Mouse (Mus musculus) lung, postnatal 0 days (tissue): Measurements from ENCODE around the gene Rrp9. TPM values are rescaled to one million over a fixed set of nuclear protein-coding genes. Genes with fewer than 3 reads are reported as not detected.

Source experiments
- ATAC-seq: fragments of 200-750 bp; cut with Nextera tagmentation; 2 replicates; pipeline ENCODE4 v1.8.0; 2017; ENCODE audit warnings: moderate library complexity
- DNase-seq: peaks from one replicate; pipeline ENCODE4 v3.0.0-alpha.2; 2016; ENCODE audit warnings: low spot score
- H3K27ac ChIP-seq: fragments of 300-500 bp; sonication (generic); 2 replicates; pipeline ENCODE4 v1.5.1; 2014; ENCODE audit warnings: antibody characterized with exemption, mild to moderate bottlenecking, low read length, mixed read lengths
- H3K27me3 ChIP-seq: fragments of 300-500 bp; sonication (generic); replicated peaks from 2 replicates; pipeline ENCODE4 v1.6.1; 2014; ENCODE audit warnings: low read length, mixed read lengths; ENCODE audit not compliant: insufficient read depth
- H3K36me3 ChIP-seq: fragments of 300-500 bp; sonication (generic); 2 replicates; pipeline ENCODE4 v1.6.1; 2014; ENCODE audit warnings: low read length, mixed read lengths; ENCODE audit not compliant: insufficient read depth
- H3K4me1 ChIP-seq: fragments of 300-500 bp; sonication (generic); 2 replicates; pipeline ENCODE4 v1.6.1; 2014; ENCODE audit warnings: antibody characterized with exemption, low read depth, low read length, mixed read lengths; ENCODE audit not compliant: insufficient read depth
- H3K4me2 ChIP-seq: fragments of 300-500 bp; sonication (generic); replicated peaks from 2 replicates; pipeline ENCODE4 v1.6.1; 2014; ENCODE audit warnings: low read depth, mild to moderate bottlenecking, low read length, moderate library complexity, mixed read lengths
- H3K4me3 ChIP-seq: fragments of 300-500 bp; sonication (generic); 2 replicates; pipeline ENCODE4 v1.5.1; 2014; ENCODE audit warnings: low read depth, low read length
- H3K9ac ChIP-seq: fragments of 300-500 bp; sonication (generic); replicated peaks from 2 replicates; pipeline ENCODE4 v1.6.1; 2014; ENCODE audit warnings: low read depth, mild to moderate bottlenecking
- H3K9me3 ChIP-seq: fragments of 300-500 bp; sonication (generic); 2 replicates; pipeline ENCODE4 v1.6.1; 2016; ENCODE audit warnings: low read length, mixed read lengths
- CTCF ChIP-seq: IDR thresholded peaks from 2 replicates; pipeline ENCODE4 v1.5.1; 2016; ENCODE audit warnings: antibody characterized with exemption, mild to moderate bottlenecking
- EP300 ChIP-seq: IDR thresholded peaks from 2 replicates; pipeline ENCODE4 v1.6.1; 2016; ENCODE audit warnings: antibody characterized with exemption, mild to moderate bottlenecking, control low read depth
- WGBS: fragments of 180-500 bp; shearing (Covaris S2); extraction: QIAGEN DNeasy Blood & Tissue Kit; methylation state at CpG from one replicate; pipeline ENCODE4 v1.1.7; 2014; 5-methylcytosine and 5-hydroxymethylcytosine counted together
- polyA plus RNA-seq: library from polyadenylated mRNA; unstranded; fragments of >200 nt; fragmentation: Nextera tagmentation; extraction: Ambion mirVana; gene quantifications from 2 replicates; pipeline ENCODE4 v1.2.1, GENCODE M21; 2015

The Rrp9 gene
- polyA plus RNA-seq, 1 experiment from 2014 or later = 19.4 TPM

DNA sequence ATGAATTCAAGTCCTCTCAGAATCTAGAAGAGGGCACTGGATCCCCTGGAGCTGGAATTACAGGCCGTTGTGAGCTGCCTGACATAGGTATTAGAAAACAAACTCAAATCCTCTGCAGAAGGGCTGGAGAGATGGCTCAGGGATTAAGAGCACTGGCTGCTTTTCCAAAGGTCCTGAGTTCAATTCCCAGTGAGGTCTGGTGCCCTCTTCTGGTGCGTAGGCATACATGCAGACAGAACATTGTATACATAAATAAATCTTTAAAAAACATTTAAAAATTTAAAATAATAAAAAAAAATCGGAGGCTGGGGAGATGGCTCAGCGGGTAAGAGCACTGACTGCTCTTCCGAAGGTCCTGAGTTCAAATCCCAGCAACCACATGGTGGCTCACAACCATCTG, 33.1 kb upstream of the Rrp9 start:
- no peaks in the 10 kb centered on the region; the same call in 1 of the 2 replicates for H3K4me1 ChIP-seq
- no peaks in the 10 kb centered on the region for H3K9me3 ChIP-seq
- no peak overlapping the region for H3K27ac ChIP-seq
- no peak for DNase-seq
- H3K27me3 ChIP-seq = no peaks in the 10 kb centered on the region
- peak; percentile 46 for TF ChIP-seq CTCF
- TF ChIP-seq EP300 = no peak
- ATAC-seq = no peak
- H3K9ac ChIP-seq = no peak overlapping the region
- 80% methylated on average over 5 of the region's 5 CpGs for WGBS
- no peak overlapping the region for H3K4me2 ChIP-seq
- H3K4me3 ChIP-seq = no peak overlapping the region
- H3K36me3 ChIP-seq = no peaks in the 10 kb centered on the region

DNA sequence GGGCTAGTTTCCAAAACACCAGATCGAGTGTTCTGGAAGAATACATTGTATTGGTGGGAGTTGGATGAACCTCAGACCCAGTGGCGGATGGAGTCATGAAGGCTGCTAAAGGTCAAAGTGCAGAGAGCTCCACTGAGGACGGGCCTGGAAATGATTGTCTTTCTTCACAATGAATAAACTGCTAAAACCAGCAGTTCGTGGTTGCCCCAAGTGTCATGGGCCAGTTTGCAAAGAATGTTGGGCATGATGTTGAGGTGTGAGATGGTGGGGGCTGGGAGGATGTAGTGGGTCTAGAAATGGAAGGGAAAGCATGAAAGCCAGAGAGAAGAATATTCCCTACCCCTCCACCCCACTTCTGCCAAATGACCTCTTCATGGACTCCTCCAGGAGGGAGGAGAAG, 30.9 kb upstream of the Rrp9 start:
- WGBS = 73% methylated on average over 4 of the region's 4 CpGs
- no peaks in the 10 kb centered on the region for H3K36me3 ChIP-seq
- H3K9me3 ChIP-seq = no peaks in the 10 kb centered on the region
- H3K27ac ChIP-seq = no peak overlapping the region
- ATAC-seq (no peak), DNase-seq (no peak)
- H3K4me3 ChIP-seq = no peak overlapping the region
- peaks cover 3% of the 10 kb centered on the region; the same call in 1 of the 2 replicates for H3K4me1 ChIP-seq
- H3K4me2 ChIP-seq = no peak overlapping the region
- no peak overlapping the region for H3K9ac ChIP-seq
- TF ChIP-seq EP300 (no peak), CTCF (no peak)
- H3K27me3 ChIP-seq = no peaks in the 10 kb centered on the region

DNA sequence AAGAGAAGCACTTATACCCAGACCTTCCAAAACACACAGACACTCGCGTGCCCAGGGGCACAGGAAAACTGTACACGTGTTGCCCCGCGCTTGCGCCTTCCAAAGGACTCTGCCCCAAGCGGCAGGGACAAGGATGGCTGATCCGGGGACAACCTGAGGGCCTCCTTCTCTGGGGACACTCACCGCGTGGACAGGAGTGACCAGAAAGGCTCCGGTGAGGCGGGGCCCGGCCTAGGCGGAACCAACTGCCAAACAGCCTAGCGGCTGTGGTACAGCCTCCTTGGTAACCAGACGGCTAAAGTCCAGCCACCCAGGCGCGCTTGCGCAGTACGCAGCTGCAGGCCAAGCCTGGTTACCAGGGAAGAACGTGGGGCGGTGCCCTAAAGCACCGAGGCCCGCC, 28.4 kb upstream of the Rrp9 start, which contains the start of the genes Abhd14b and Abhd14a:
Abhd14b (plus strand) TSS at position 112 of the 400 bp plus-strand sequence.
Abhd14a (minus strand) TSS at position 331 of the 400 bp plus-strand sequence.
- H3K27ac ChIP-seq = peak within 1 kb of the TSS; percentile 43
- DNase-seq = peak; percentile 97
- peak within 1 kb of the TSS; percentile 61 for H3K4me2 ChIP-seq
- H3K9me3 ChIP-seq = no peaks in the 10 kb centered on the region
- peak; percentile 91 for ATAC-seq
- WGBS = under 1% methylated on average over 24 of the region's 24 CpGs
- H3K27me3 ChIP-seq = no peaks in the 10 kb centered on the region
- peaks cover 3% of the 10 kb centered on the region; the same call in 1 of the 2 replicates for H3K4me1 ChIP-seq
- peak within 1 kb of the TSS; percentile 39 for H3K9ac ChIP-seq
- no peaks in the 10 kb centered on the region for H3K36me3 ChIP-seq
- TF ChIP-seq CTCF = peak; percentile 74
- TF ChIP-seq EP300 = no peak
- H3K4me3 ChIP-seq = peak within 1 kb of the TSS; percentile 44

DNA sequence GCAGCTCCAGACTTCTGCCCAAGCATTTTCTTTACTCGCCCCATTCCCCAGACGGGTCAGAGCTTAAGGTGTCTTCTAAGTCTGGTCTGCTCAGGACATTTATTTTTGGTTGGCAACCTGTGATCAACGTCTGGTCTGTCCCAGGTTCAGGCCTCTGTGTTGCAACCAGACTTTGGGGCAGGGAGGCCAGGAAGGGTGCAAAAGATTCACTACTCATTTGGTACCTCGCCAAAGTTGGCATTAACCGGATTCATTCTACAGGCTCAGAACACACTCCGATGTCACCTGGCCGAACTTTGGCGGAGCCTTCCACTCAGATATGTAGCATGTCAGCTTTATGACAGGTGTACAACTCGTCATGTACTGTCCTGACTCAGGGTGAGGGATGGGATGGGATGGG, 27.8 kb upstream of the Rrp9 start:
- ATAC-seq (no peak), DNase-seq (no peak)
- Histone ChIP-seq H3K27ac (peak overlapping the region; percentile 43), H3K4me2 (peak overlapping the region; percentile 61), H3K9me3 (no peaks in the 10 kb centered on the region), H3K4me3 (peak overlapping the region; percentile 44), H3K27me3 (no peaks in the 10 kb centered on the region), H3K9ac (no peak overlapping the region), H3K4me1 (peaks cover 3% of the 10 kb centered on the region; the same call in 1 of the 2 replicates), H3K36me3 (no peaks in the 10 kb centered on the region)
- no peak for TF ChIP-seq CTCF
- no peak for TF ChIP-seq EP300
- WGBS = 32% methylated on average over 9 of the region's 9 CpGs

DNA sequence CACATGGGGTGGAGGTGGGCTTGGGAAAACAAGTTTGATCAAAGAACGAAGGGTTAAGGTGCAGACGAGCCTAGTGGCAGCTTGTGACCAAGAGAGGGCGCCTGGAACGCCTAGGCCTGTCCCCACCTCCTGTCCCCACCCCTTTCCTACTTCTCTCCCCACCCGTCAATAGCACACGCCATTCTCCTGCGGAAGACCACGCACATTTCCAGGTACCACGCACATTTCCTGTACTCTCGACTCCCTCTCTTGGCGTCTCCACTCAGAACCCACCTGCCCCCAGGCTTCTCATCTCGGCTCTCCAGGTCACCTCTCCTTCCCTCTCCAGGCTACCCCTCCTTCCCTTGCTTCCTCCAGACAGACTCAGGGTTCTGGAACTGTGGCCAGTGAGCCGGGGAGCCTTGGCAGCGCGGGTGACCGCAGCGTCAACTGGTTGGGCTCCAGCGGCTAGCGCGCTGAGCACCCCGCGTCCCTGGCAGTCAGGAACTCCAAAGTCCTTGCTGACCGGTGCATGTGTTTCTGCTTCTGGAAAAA, 27.2 kb upstream of the Rrp9 start:
- peak; percentile 83 for TF ChIP-seq CTCF
- no peak for TF ChIP-seq EP300
- H3K27me3 ChIP-seq = no peaks in the 10 kb centered on the region
- ATAC-seq (peak; percentile 73), DNase-seq (peak; percentile 96)
- peak overlapping the region; percentile 43; the same call in 1 of the 2 replicates for H3K27ac ChIP-seq
- 0% methylated on average over 23 of the region's 23 CpGs for WGBS
- peak overlapping the region; percentile 61 for H3K4me2 ChIP-seq
- H3K9me3 ChIP-seq = no peaks in the 10 kb centered on the region
- H3K4me1 ChIP-seq = peaks cover 3% of the 10 kb centered on the region; the same call in 1 of the 2 replicates
- H3K4me3 ChIP-seq = peak overlapping the region; percentile 44
- no peaks in the 10 kb centered on the region for H3K36me3 ChIP-seq
- H3K9ac ChIP-seq = peak overlapping the region; percentile 37; the same call in 1 of the 2 replicates

DNA sequence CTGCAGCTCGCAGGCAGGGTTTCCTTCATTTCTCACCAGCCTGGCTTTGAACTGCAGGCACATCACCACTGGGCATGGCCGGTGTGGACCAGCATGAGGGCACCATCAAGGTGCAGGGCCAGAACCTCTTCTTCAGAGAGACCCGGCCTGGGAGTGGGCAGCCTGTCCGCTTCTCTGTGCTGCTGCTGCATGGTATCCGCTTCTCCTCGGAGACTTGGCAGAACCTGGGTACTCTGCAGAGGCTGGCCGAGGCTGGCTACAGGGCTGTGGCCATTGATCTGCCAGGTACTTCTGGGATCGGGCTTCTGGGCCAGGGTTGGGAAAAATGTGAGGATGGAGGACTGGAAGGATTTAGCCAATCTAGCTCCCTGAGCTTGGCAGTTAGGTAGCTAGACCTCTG, 25.8 kb upstream of the Rrp9 start:
- TF ChIP-seq CTCF = no peak
- no peak for TF ChIP-seq EP300
- no peak overlapping the region for H3K4me2 ChIP-seq
- 84% methylated on average over 8 of the region's 8 CpGs for WGBS

More for the DNA sequence above, 25.8 kb upstream of the Rrp9 start:
- DNase-seq (no peak), ATAC-seq (no peak)
- Histone ChIP-seq H3K27me3 (no peaks in the 10 kb centered on the region), H3K9me3 (no peaks in the 10 kb centered on the region), H3K9ac (no peak overlapping the region), H3K4me3 (no peak overlapping the region), H3K36me3 (no peaks in the 10 kb centered on the region), H3K4me1 (peaks cover 10% of the 10 kb centered on the region; the same call in 1 of the 2 replicates), H3K27ac (no peak overlapping the region)
